Mouse (Mus musculus) intestine, postnatal 0 days (tissue): ENCODE results near the gene Pla2g6. TPM values are rescaled to one million over a fixed set of nuclear protein-coding genes. Genes with fewer than 3 reads are reported as not detected.

Experiments
- ATAC-seq: fragments of 200-750 bp; cut with Nextera tagmentation; 2 replicates; pipeline ENCODE4 v1.8.0; 2017; ENCODE audit warnings: mild to moderate bottlenecking, moderate TSS enrichment, moderate library complexity
- H3K27ac ChIP-seq: fragments of 300-500 bp; sonication (generic); 2 replicates; pipeline ENCODE4 v1.5.1; 2014; ENCODE audit warnings: mild to moderate bottlenecking, low read depth, low read length, moderate library complexity
- H3K27me3 ChIP-seq: fragments of 300-500 bp; sonication (generic); replicated peaks from 2 replicates; pipeline ENCODE4 v1.6.1; 2014; ENCODE audit warnings: low read length, mixed read lengths; ENCODE audit not compliant: control insufficient read depth, insufficient read depth
- H3K36me3 ChIP-seq: fragments of 300-500 bp; sonication (generic); 2 replicates; pipeline ENCODE4 v1.6.1; 2014; ENCODE audit warnings: mild to moderate bottlenecking, moderate library complexity; ENCODE audit not compliant: control insufficient read depth, insufficient read depth
- H3K4me1 ChIP-seq: fragments of 300-500 bp; sonication (generic); replicated peaks from 2 replicates; pipeline ENCODE4 v1.6.1; 2014; ENCODE audit warnings: antibody characterized with exemption, low read length, mixed read lengths; ENCODE audit not compliant: control insufficient read depth, insufficient read depth
- H3K4me2 ChIP-seq: fragments of 300-500 bp; sonication (generic); replicated peaks from 2 replicates; pipeline ENCODE4 v1.6.1; 2014; ENCODE audit warnings: low read depth, mild to moderate bottlenecking, moderate library complexity
- H3K4me3 ChIP-seq: fragments of 300-500 bp; sonication (generic); 2 replicates; pipeline ENCODE4 v1.5.1; 2014; ENCODE audit warnings: low read depth, low read length
- H3K9ac ChIP-seq: fragments of 300-500 bp; sonication (generic); 2 replicates; pipeline ENCODE4 v1.6.1; 2014; ENCODE audit warnings: mild to moderate bottlenecking, low read depth, low read length
- H3K9me3 ChIP-seq: fragments of 300-500 bp; sonication (generic); 2 replicates; pipeline ENCODE4 v1.6.1; 2016; ENCODE audit warnings: mixed run types; ENCODE audit not compliant: control insufficient read depth
- CTCF ChIP-seq: sonication (generic); IDR thresholded peaks from 2 replicates; pipeline ENCODE4 v1.5.1; 2016; ENCODE audit warnings: low read depth, mild to moderate bottlenecking, control low read depth, antibody characterized with exemption, moderate library complexity
- WGBS: fragments of 180-500 bp; shearing (Covaris S2); extraction: QIAGEN DNeasy Blood & Tissue Kit; methylation state at CpG from one replicate; pipeline ENCODE4 v1.1.7; 2014; 5-methylcytosine and 5-hydroxymethylcytosine counted together
- polyA plus RNA-seq: library from polyadenylated mRNA; unstranded; fragments of >200 nt; fragmentation: Nextera tagmentation; extraction: Ambion mirVana; gene quantifications from 2 replicates; pipeline ENCODE4 v1.2.1, GENCODE M21; 2015

Gene Pla2g6
- polyA plus RNA-seq, 1 experiment from 2014 or later: 17.4 TPM

DNA sequence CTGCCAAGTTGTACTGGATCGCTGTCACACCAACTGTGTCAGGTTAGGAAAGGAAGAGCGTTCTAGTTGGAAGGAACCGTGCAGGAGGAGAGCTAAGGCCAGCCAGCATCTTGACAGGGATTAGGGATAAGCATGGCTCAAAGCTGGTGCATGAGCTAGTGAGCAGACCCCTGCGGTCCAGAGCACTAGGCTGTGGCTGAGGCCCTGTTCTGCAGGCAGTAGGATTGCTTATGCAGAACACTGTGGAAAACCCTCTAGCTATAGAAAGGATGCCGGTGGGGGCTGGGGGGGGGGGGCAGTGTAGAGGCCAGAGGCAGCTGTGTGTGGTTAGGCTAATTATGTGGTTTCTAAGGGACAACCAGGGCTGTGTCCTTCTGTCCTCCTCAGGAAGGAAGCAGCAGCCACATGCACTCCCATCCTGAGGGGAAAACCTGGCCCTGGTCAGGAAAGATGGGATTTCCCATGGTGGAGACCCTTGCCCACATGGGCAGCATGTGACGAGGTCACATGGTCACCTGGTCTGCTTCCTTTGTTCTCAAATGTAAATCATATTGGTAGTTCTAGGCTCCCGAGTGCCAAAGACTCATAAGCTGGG, 7.0 kb upstream of the Pla2g6 start:
- no peak overlapping the region for H3K4me2 ChIP-seq
- no peaks in the 10 kb centered on the region for H3K4me1 ChIP-seq
- no peak for TF ChIP-seq CTCF
- H3K27ac ChIP-seq: no peak overlapping the region
- H3K4me3 ChIP-seq: no peak overlapping the region
- H3K9ac ChIP-seq: no peak overlapping the region
- 62% methylated on average over 7 of the region's 7 CpGs for WGBS
- no peaks in the 10 kb centered on the region for H3K36me3 ChIP-seq
- no peaks in the 10 kb centered on the region for H3K27me3 ChIP-seq
- no peak for ATAC-seq
- no peaks in the 10 kb centered on the region for H3K9me3 ChIP-seq

DNA sequence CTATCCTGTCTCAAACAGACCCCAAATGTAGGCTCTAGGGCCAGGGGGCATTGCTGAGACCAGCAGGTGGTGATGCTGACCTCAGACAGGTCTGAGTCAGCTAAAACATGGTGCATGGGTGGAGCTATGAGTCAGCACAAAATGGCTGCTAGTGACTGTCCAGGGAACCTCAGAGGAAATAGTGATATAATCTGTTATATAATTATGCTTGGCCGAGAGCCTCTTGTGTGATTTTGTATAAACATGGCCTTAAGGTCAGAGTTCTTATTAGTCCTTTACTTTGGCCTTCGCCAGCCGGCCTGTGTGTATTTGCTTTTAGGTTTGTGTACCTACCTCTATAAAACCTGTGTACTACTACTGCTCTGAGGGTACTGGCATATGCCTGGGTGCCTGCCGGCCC, 5.2 kb upstream of the Pla2g6 start:
- H3K27me3 ChIP-seq: no peaks in the 10 kb centered on the region
- H3K36me3 ChIP-seq: no peaks in the 10 kb centered on the region
- H3K4me3 ChIP-seq: no peak overlapping the region
- no peak overlapping the region for H3K9ac ChIP-seq
- H3K9me3 ChIP-seq: no peaks in the 10 kb centered on the region
- H3K27ac ChIP-seq: no peak overlapping the region
- no peak overlapping the region for H3K4me2 ChIP-seq
- H3K4me1 ChIP-seq: no peaks in the 10 kb centered on the region
- peak; percentile 21; the same call in 1 of the 2 replicates for TF ChIP-seq CTCF
- ATAC-seq: no peak
- 36% methylated on average over 4 of the region's 4 CpGs for WGBS

DNA sequence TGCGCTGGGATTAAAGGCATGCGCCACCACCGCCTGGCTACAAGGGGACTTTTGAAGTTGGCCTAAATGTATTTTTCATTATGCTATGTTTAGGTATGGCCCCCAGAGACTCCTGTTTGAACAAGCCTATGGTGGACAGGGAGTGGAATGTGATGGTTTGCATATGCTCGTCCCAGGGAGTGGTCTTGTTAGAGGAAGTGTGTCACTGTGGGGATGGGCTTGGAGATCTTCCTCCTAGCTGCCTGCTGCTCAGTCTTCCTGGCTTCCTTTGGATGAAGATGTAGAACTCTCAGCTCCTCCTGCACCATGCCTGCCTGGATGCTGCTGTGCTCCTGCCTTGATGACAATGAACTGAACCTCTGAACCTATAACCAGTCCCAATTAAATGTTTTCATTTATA, 2.3 kb upstream of the Pla2g6 start:
- no peaks in the 10 kb centered on the region for H3K9me3 ChIP-seq
- H3K27me3 ChIP-seq: no peaks in the 10 kb centered on the region
- no peak overlapping the region for H3K4me3 ChIP-seq
- TF ChIP-seq CTCF: no peak
- no peaks in the 10 kb centered on the region for H3K36me3 ChIP-seq
- peaks cover under 1% of the 10 kb centered on the region; the same call in 1 of the 2 replicates for H3K4me1 ChIP-seq
- H3K9ac ChIP-seq: no peak overlapping the region
- no peak overlapping the region for H3K4me2 ChIP-seq
- WGBS: 53% methylated on average over 4 of the region's 4 CpGs
- no peak overlapping the region for H3K27ac ChIP-seq
- no peak for ATAC-seq

DNA sequence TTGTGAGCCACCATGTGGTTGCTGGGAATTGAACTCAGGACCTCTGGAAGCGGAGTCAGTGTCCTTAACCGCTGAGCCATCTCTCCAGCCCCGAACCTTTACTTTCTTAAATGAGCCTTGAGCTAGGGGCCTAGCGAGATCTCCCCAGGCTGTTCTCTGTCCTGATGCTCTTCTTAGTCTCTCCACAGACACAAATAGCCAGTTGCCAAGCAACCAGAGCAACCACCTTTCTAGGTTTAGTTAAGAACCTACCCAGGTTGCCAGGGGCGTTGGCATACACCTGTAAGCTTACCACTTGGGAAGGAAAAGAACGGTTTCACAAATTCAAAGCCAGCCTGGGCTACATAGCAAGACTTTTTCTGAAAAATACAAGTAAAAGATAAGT, 1.8 kb upstream of the Pla2g6 start:
- Histone ChIP-seq H3K4me3 (no peak overlapping the region), H3K9ac (no peak overlapping the region), H3K4me2 (no peak overlapping the region), H3K27ac (no peak overlapping the region), H3K27me3 (no peaks in the 10 kb centered on the region), H3K4me1 (peaks cover 6% of the 10 kb centered on the region; the same call in 1 of the 2 replicates), H3K36me3 (no peaks in the 10 kb centered on the region), H3K9me3 (no peaks in the 10 kb centered on the region)
- no peak for ATAC-seq
- 81% methylated on average over 6 of the region's 6 CpGs for WGBS
- TF ChIP-seq CTCF: no peak

DNA sequence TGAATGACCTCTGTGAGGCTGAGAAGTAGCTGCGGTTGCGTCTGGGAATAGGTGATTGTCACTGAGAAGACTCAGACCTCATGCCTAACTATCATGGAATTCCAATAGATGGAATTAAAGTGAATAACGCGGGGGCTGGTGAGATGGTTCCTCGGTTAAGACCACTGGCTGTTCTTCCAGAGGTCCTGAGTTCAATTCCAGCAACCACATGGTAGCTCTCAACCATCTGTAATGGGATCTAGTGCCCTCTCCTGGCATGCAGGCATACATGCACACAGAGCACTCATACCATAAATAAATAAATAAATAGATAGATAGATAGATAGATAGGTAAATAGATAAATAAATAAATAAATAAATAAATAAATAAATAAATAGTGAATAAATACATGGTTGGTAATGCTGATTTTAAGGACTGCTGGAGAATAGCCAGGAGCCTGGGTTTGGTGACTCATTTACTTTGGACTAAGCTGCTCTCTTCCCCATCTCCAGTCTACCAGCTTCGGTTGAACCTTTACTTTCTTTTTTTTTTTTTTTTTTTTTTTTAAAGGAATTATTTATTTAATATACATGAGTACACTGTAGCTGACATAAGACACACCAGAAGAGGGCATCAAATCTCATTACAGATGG, 1.3 kb upstream of the Pla2g6 start:
- no peaks in the 10 kb centered on the region for H3K27me3 ChIP-seq
- 96% methylated on average over 6 of the region's 6 CpGs for WGBS
- peaks cover 7% of the 10 kb centered on the region; the same call in 1 of the 2 replicates for H3K4me1 ChIP-seq
- H3K36me3 ChIP-seq: no peaks in the 10 kb centered on the region
- ATAC-seq: no peak
- H3K4me2 ChIP-seq: no peak overlapping the region
- no peak overlapping the region for H3K9ac ChIP-seq
- no peak overlapping the region for H3K4me3 ChIP-seq
- H3K9me3 ChIP-seq: no peaks in the 10 kb centered on the region
- TF ChIP-seq CTCF: peak; percentile 50
- no peak overlapping the region for H3K27ac ChIP-seq

DNA sequence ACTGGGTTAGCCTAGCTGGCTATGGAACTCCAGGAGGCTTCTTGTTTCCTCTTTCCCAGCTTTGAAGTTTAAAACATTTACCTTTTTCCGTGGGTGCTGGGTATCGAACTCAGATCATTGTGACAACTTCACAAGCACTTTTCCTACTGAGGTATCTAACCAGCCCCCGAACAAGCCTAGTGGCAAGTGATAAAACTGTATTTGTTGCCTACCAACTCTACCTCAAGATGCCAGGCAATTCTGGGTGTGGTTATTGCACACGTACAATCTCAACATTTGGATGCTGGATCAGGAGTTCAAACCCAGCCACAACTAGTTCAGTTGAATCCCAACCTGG, 717 bp upstream of the Pla2g6 start:
- 69% methylated on average over 4 of the region's 4 CpGs for WGBS
- no peaks in the 10 kb centered on the region for H3K9me3 ChIP-seq
- H3K4me3 ChIP-seq: no peak overlapping the region
- peaks cover 12% of the 10 kb centered on the region; the same call in 1 of the 2 replicates for H3K4me1 ChIP-seq
- peak overlapping the region; percentile 96 for H3K27ac ChIP-seq
- no peak for TF ChIP-seq CTCF
- H3K4me2 ChIP-seq: peak overlapping the region; percentile 87
- no peak for ATAC-seq
- H3K36me3 ChIP-seq: no peaks in the 10 kb centered on the region
- no peaks in the 10 kb centered on the region for H3K27me3 ChIP-seq
- H3K9ac ChIP-seq: no peak overlapping the region
